21 mouse cellular contexts compared by ENCODE assay signal in the genomic region with DNA sequence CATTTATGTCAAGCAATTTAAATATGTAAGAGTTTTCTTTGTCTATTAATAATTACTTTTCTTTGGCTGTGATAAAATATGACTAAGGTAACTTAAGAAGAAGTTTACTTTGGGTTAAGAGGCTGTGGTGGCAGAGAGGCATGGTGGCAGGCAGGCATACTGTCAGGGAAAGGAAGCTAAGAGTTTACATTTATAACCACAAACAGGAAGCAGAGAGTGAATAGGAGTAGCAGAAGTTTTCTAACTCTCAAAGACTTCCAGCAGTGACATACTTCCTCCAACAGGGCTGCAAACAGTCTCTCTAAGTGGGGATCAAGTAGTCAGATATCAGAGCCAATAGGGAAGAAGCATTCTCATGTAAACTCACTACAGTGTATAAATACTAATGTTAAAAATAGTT. TPM values are rescaled to one million over a fixed set of nuclear protein-coding genes. Genes with fewer than 3 reads are reported as not detected.
DNase-seq lines count a peak whose midpoint lies in the region; ATAC-seq and TF ChIP-seq lines count a peak whose summit lies in the region.
"Had no signal": no experiment of that assay in that cellular context is flagged by ENCODE, and none has a peak within 500 bp of the region (broad histone marks: within the 10 kb centered on the region; RNA-seq: fewer than 3 reads in every experiment).

No protein-coding gene starts in this region.

- no peak for TF ChIP-seq EP300 in lung, postnatal 0 days (IDR thresholded peaks at IDR 0.05)

- no peak overlapping the region for H3K27ac ChIP-seq in lung, postnatal 0 days (ENCODE audit: low read length)
- no peak overlapping the region for H3K27ac ChIP-seq in hindbrain, embryonic 16.5 days (ENCODE audit: low read depth, low read length)
- H3K27ac ChIP-seq: embryonic facial prominence, embryonic 13.5 days; forebrain, embryonic 13.5 days; hindbrain, embryonic 13.5 days; intestine, embryonic 15.5 days had no signal

- H3K27me3 ChIP-seq in lung, postnatal 0 days (replicated peaks; ENCODE audit: insufficient read depth, low read length): no peaks in the 10 kb centered on the region
- H3K27me3 ChIP-seq in hindbrain, embryonic 16.5 days (replicated peaks; ENCODE audit: control insufficient read depth, insufficient read depth, low read length): no peaks in the 10 kb centered on the region
- H3K27me3 ChIP-seq: embryonic facial prominence, embryonic 13.5 days; heart, embryonic 12.5 days; hindbrain, embryonic 13.5 days; intestine, embryonic 15.5 days had no signal

- H3K9me3 ChIP-seq in lung, postnatal 0 days (ENCODE audit: low read length): no peaks in the 10 kb centered on the region
- no peaks in the 10 kb centered on the region for H3K9me3 ChIP-seq in hindbrain, embryonic 16.5 days (ENCODE audit: control insufficient read depth, low read length)
- H3K9me3 ChIP-seq: embryonic facial prominence, embryonic 13.5 days; forebrain, embryonic 13.5 days; heart, embryonic 12.5 days; hindbrain, embryonic 13.5 days; intestine, embryonic 15.5 days had no signal

- H3K4me3 ChIP-seq in lung, postnatal 0 days (ENCODE audit: low read depth, low read length): no peak overlapping the region
- H3K4me3 ChIP-seq in hindbrain, embryonic 16.5 days (ENCODE audit: low read length): no peak overlapping the region
- H3K4me3 ChIP-seq: embryonic facial prominence, embryonic 13.5 days; forebrain, embryonic 13.5 days; heart, embryonic 12.5 days; hindbrain, embryonic 13.5 days; intestine, embryonic 15.5 days had no signal

- H3K4me2 ChIP-seq in lung, postnatal 0 days (replicated peaks; ENCODE audit: low read depth, low read length): no peak overlapping the region
- no peak overlapping the region for H3K4me2 ChIP-seq in hindbrain, embryonic 16.5 days (ENCODE audit: low read length)
- H3K4me2 ChIP-seq: embryonic facial prominence, embryonic 13.5 days; forebrain, embryonic 13.5 days; heart, embryonic 12.5 days; hindbrain, embryonic 13.5 days; intestine, embryonic 15.5 days had no signal

- H3K4me1 ChIP-seq in lung, postnatal 0 days (ENCODE audit: insufficient read depth, low read depth, low read length): no peaks in the 10 kb centered on the region
- H3K4me1 ChIP-seq in hindbrain, embryonic 16.5 days (ENCODE audit: control insufficient read depth, insufficient read depth, low read depth, low read length): no peaks in the 10 kb centered on the region
- H3K4me1 ChIP-seq: embryonic facial prominence, embryonic 13.5 days; forebrain, embryonic 13.5 days; hindbrain, embryonic 13.5 days; intestine, embryonic 15.5 days had no signal

- ATAC-seq in lung, postnatal 0 days: no peak
- ATAC-seq in granulocyte monocyte progenitor cell, adult 5-6 weeks (replicated peaks; ENCODE audit: poor library complexity, severe bottlenecking): peak; percentile 84
- ATAC-seq in monocyte, adult 5-6 weeks (replicated peaks; ENCODE audit: insufficient number of reproducible peaks, low FRiP score, low TSS enrichment, poor library complexity, severe bottlenecking): peak; percentile 56
- no peak for ATAC-seq in hindbrain, embryonic 16.5 days
- ATAC-seq: CD4-positive, CD25-positive, alpha-beta regulatory T cell, adult 4 months; forebrain, embryonic 13.5 days; intestine, embryonic 15.5 days had no signal

- TF ChIP-seq CTCF in lung, postnatal 0 days (IDR thresholded peaks at IDR 0.05): no peak

- peak; percentile 11 for DNase-seq in lung, postnatal 0 days (ENCODE audit: low spot score)
- no peak for DNase-seq in lung, postnatal 25 days (ENCODE audit: low spot score)
- no peak for DNase-seq in neural tube, embryonic 10.5 days (ENCODE audit: extremely low spot score, low spot score)
- DNase-seq: adrenal gland, postnatal 10 days; B cell, adult 2 months; cerebellum, adult 11-12 months; cerebellum, adult 9-10 months; cerebellum, postnatal 25 days; gastrocnemius, postnatal 36 days; heart, adult 18-20 months; heart, postnatal 4 days had no signal

- no peak overlapping the region for H3K9ac ChIP-seq in lung, postnatal 0 days (replicated peaks; ENCODE audit: low read depth)
- no peak overlapping the region for H3K9ac ChIP-seq in hindbrain, embryonic 16.5 days (ENCODE audit: low read depth, low read length)
- H3K9ac ChIP-seq: embryonic facial prominence, embryonic 13.5 days; forebrain, embryonic 13.5 days; heart, embryonic 12.5 days; hindbrain, embryonic 13.5 days; intestine, embryonic 15.5 days had no signal

- no peaks in the 10 kb centered on the region for H3K36me3 ChIP-seq in lung, postnatal 0 days (ENCODE audit: insufficient read depth, low read length)
- H3K36me3 ChIP-seq in hindbrain, embryonic 16.5 days (ENCODE audit: control insufficient read depth, insufficient read depth, low read length): no peaks in the 10 kb centered on the region
- H3K36me3 ChIP-seq: embryonic facial prominence, embryonic 13.5 days; G1E; hindbrain, embryonic 13.5 days; intestine, embryonic 15.5 days had no signal

RNA-seq across cellular contexts. Expression of gene Slc8a1, which starts 58.6 kb away (rescaled TPM):
- polyA plus RNA-seq in lung, postnatal 0 days (2015; fragmentation: Nextera tagmentation; extraction: Ambion mirVana): 4.0 and 5.3 TPM in 2 replicates
- total RNA-seq in granulocyte monocyte progenitor cell, adult 5-6 weeks (2014; fragmentation: Nextera tagmentation): 6.3 and 9.7 TPM in 2 replicates
- 6.2 and 8.4 TPM in 2 replicates for total RNA-seq in granulocyte monocyte progenitor cell, adult 5-6 weeks (2017)
- 89.6 to 109 TPM (median 101 TPM) in 3 replicates for total RNA-seq in monocyte, adult 5-6 weeks (2017)
- 18.0 and 19.7 TPM in 2 replicates for polyA plus RNA-seq in hindbrain, embryonic 16.5 days (2015; fragmentation: Nextera tagmentation; extraction: Ambion mirVana)
- polyA plus RNA-seq: G1E had no signal

Comparison
In these comparisons a context has a peak if more than half of its experiments do, and no peak if none do; other contexts are left out.
1. ATAC-seq: peak in granulocyte monocyte progenitor cell, adult 5-6 weeks (single experiment) and monocyte, adult 5-6 weeks (single experiment); none in lung, postnatal 0 days (single experiment) and hindbrain, embryonic 16.5 days (single experiment).